Mouse (Mus musculus) embryonic facial prominence, embryonic 13.5 days (tissue): Measurements from ENCODE around the gene Xylt1. TPM values are rescaled to one million over a fixed set of nuclear protein-coding genes. Genes with fewer than 3 reads are reported as not detected.

Experiments used
- ATAC-seq: fragments of 200-750 bp; cut with Nextera tagmentation; 2 replicates; pipeline ENCODE4 v1.8.0; 2017; ENCODE audit warnings: low read depth; ENCODE audit not compliant: insufficient number of reproducible peaks, insufficient read depth, low FRiP score, low TSS enrichment
- H3K27ac ChIP-seq: fragments of 300-500 bp; sonication (generic); 2 replicates; pipeline ENCODE4 v1.5.1; 2015; ENCODE audit warnings: moderate library complexity, mild to moderate bottlenecking, inconsistent platforms
- H3K27me3 ChIP-seq: fragments of 300-500 bp; sonication (generic); 2 replicates; pipeline ENCODE4 v1.6.1; 2015; ENCODE audit warnings: mild to moderate bottlenecking, inconsistent platforms
- H3K36me3 ChIP-seq: fragments of 300-500 bp; sonication (generic); 2 replicates; pipeline ENCODE4 v1.6.1; 2015; ENCODE audit warnings: mild to moderate bottlenecking, inconsistent platforms
- H3K4me1 ChIP-seq: fragments of 300-500 bp; sonication (generic); 2 replicates; pipeline ENCODE4 v1.6.1; 2015; ENCODE audit warnings: inconsistent platforms
- H3K4me2 ChIP-seq: fragments of 300-500 bp; sonication (generic); 2 replicates; pipeline ENCODE4 v1.6.1; 2015; ENCODE audit warnings: moderate library complexity, mild to moderate bottlenecking, inconsistent platforms
- H3K4me3 ChIP-seq: fragments of 300-500 bp; sonication (generic); 2 replicates; pipeline ENCODE4 v1.5.1; 2015; ENCODE audit warnings: mild to moderate bottlenecking, inconsistent platforms
- H3K9ac ChIP-seq: fragments of 300-500 bp; sonication (generic); 2 replicates; pipeline ENCODE4 v1.6.1; 2015; ENCODE audit warnings: mild to moderate bottlenecking, inconsistent platforms
- H3K9me3 ChIP-seq: fragments of 300-500 bp; sonication (generic); 2 replicates; pipeline ENCODE4 v1.6.1; 2016; ENCODE audit warnings: inconsistent platforms
- WGBS: fragments of 180-500 bp; shearing (Covaris S2); methylation state at CpG from one replicate; pipeline ENCODE4 v1.1.7; 2015; ENCODE audit warnings: mixed read lengths; 5-methylcytosine and 5-hydroxymethylcytosine counted together
- polyA plus RNA-seq: library from polyadenylated mRNA; unstranded; fragments of >200 nt; fragmentation: Nextera tagmentation; extraction: Ambion mirVana; gene quantifications from 2 replicates; pipeline ENCODE4 v1.2.1, GENCODE M21; 2015

The Xylt1 gene
- polyA plus RNA-seq, 1 experiment from 2014 or later = 2.5 TPM

DNA sequence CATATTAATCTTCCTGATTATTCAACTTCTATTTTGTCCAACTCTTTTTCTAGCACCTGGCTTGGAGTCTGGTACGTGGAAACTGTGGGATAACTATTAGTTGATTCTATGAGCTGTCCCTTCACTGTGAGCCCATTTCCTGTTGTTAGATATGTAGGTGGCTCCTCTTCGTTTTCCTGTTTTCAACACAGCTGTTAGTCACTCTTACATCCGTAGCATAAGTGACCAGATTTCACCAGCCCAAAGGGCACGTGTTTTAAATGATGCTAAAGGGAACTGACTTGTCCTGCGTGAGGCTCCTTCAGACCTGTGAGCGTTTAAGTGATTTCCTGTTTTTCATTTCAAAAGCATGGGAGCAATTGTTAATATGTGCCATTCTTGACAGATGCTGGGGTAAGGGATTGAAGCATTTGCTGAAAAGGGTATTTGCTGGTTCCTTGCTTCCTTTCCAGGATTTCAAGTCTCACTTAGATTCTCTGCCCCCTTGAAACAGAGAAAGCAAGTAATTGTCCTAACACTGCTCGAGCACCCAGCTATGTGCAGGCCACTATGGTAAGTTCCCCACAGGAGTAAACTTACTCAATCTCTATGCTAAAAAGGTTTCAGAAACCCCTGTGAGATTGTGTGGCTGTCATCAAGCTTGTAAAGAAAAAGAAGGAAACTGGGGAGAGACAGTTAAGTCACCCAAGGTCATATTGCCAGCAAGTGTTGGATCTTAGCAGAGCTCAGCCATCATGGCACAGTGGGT, 105.8 kb downstream of the Xylt1 start:
- no peak for ATAC-seq
- Histone ChIP-seq H3K4me2 (no peak overlapping the region), H3K27ac (no peak overlapping the region), H3K4me1 (0 out of 2 replicates have a peak, but pooled peaks cover 4% of the 10 kb centered on the region), H3K27me3 (no peaks in the 10 kb centered on the region), H3K4me3 (no peak overlapping the region), H3K9me3 (no peaks in the 10 kb centered on the region), H3K9ac (no peak overlapping the region), H3K36me3 (no peaks in the 10 kb centered on the region)
- 40% methylated on average over 7 of the region's 7 CpGs for WGBS

DNA sequence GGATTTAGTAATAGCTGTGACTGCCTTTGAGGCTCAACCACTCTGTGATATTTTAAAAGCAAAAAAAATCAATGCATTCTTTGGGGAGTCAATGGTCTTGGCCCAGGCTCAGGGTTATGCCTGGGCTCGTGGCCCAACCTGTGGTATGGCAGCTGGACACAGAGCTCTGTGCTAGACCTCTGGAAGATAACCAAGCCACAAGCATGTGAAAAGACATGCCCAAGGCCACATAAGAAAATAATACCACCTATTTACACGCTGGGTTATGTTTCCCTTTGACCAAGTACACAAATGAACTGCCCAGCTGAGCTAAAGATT, 106.4 kb downstream of the Xylt1 start:
- Histone ChIP-seq H3K36me3 (no peaks in the 10 kb centered on the region), H3K9me3 (no peaks in the 10 kb centered on the region), H3K27me3 (no peaks in the 10 kb centered on the region), H3K4me2 (no peak overlapping the region), H3K4me1 (0 out of 2 replicates have a peak, but pooled peaks cover 4% of the 10 kb centered on the region), H3K9ac (no peak overlapping the region), H3K27ac (no peak overlapping the region), H3K4me3 (no peak overlapping the region)
- 81% methylated on average over 2 of the region's 2 CpGs for WGBS
- ATAC-seq = no peak

DNA sequence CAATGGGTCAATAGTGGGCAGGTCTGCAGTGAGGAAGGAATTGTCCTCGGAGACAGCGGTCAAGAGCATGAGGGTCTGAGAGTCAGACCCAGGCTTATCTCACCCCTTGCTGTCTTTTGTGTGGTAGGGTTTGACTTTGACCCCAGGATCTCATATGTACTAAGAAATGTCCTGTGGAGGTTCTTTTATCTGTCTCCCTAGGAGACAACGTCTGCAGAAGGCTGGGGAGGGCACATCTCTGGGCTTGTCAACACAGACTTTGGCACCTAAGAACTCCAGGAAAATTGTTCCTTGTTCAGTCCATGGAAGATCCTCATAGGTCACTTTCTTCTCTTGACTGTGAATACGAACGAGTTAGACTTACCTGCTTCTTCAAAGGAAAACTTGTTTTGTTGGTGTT, 109.2 kb downstream of the Xylt1 start:
- Histone ChIP-seq H3K27ac (no peak overlapping the region), H3K9me3 (no peaks in the 10 kb centered on the region), H3K4me3 (no peak overlapping the region), H3K4me2 (no peak overlapping the region), H3K36me3 (no peaks in the 10 kb centered on the region), H3K4me1 (peaks cover 12% of the 10 kb centered on the region), H3K9ac (no peak overlapping the region), H3K27me3 (no peaks in the 10 kb centered on the region)
- no peak for ATAC-seq
- WGBS = 74% methylated on average over 5 of the region's 5 CpGs

GRCm38 (mm10) chr7:117490500-117491205, 109.9 kb downstream of the Xylt1 start:
- WGBS = 81% methylated on average over 9 of the region's 9 CpGs
- Histone ChIP-seq H3K36me3 (no peaks in the 10 kb centered on the region), H3K27ac (no peak overlapping the region), H3K4me2 (no peak overlapping the region), H3K4me3 (no peak overlapping the region), H3K9me3 (no peaks in the 10 kb centered on the region), H3K27me3 (no peaks in the 10 kb centered on the region), H3K4me1 (peaks cover 14% of the 10 kb centered on the region), H3K9ac (no peak overlapping the region)
- no peak for ATAC-seq

DNA sequence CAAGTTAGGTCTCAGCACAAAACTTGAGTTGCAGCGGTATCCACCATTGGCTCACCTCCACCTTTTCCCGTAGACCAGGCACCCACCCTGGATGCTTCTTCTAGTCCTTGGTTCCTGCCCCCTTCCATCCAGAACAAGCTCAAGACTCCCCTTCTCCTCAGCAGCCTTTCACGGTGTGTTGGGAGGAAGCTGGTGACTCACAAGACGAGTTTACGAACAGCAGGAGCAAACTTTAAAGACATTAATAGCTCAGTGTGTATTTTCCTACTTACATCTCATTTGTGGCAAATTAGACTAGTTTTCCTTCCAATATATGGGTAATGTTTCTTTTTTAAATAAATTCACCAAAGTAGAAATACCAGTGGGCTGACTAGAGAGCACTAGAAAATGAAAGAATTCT, 110.7 kb downstream of the Xylt1 start:
- ATAC-seq = no peak
- Histone ChIP-seq H3K9ac (no peak overlapping the region), H3K27ac (no peak overlapping the region), H3K36me3 (no peaks in the 10 kb centered on the region), H3K4me3 (no peak overlapping the region), H3K4me1 (peaks cover 17% of the 10 kb centered on the region), H3K4me2 (no peak overlapping the region), H3K9me3 (no peaks in the 10 kb centered on the region), H3K27me3 (no peaks in the 10 kb centered on the region)
- 78% methylated on average over 5 of the region's 5 CpGs for WGBS

GRCm38 (mm10) chr7:117494210-117494609, 113.4 kb downstream of the Xylt1 start:
- ATAC-seq = peak; percentile 20; the same call in 1 of the 2 replicates
- Histone ChIP-seq H3K36me3 (no peaks in the 10 kb centered on the region), H3K4me1 (peaks cover 13% of the 10 kb centered on the region), H3K9ac (no peak overlapping the region), H3K9me3 (no peaks in the 10 kb centered on the region), H3K4me3 (no peak overlapping the region), H3K27me3 (no peaks in the 10 kb centered on the region), H3K4me2 (no peak overlapping the region), H3K27ac (no peak overlapping the region)
- WGBS = 45% methylated on average over 6 of the region's 6 CpGs

GRCm38 (mm10) chr7:117494618-117495310, 114.0 kb downstream of the Xylt1 start:
- no peaks in the 10 kb centered on the region for H3K36me3 ChIP-seq
- 75% methylated on average over 8 of the region's 8 CpGs for WGBS
- no peak for ATAC-seq

DNA sequence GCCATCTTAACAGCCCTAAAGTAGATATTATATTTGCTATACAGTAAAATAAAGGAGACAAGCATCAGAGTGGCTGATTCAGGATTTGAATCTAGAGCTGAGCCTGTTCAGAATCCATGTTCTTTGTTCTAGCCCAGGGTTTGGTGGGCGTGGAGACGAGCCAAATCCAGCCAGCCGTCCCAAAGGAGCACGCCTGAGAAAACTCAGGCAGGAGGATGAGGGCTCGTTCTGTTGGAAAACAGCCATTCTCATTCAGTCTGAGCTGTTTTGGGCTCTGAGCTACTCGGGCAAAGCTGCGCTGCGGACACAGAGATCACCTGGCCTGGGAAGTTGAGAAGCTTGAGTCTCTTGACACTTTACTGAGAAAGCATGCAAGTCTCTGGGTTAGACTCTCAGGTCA, 115.0 kb downstream of the Xylt1 start:
- Histone ChIP-seq H3K9me3 (no peaks in the 10 kb centered on the region), H3K4me1 (peaks cover 13% of the 10 kb centered on the region), H3K36me3 (no peaks in the 10 kb centered on the region), H3K4me2 (no peak overlapping the region), H3K27me3 (no peaks in the 10 kb centered on the region), H3K9ac (no peak overlapping the region), H3K27ac (no peak overlapping the region), H3K4me3 (no peak overlapping the region)
- WGBS = 82% methylated on average over 8 of the region's 8 CpGs
- no peak for ATAC-seq

More at GRCm38 (mm10) chr7:117494618-117495310, 114.0 kb downstream of the Xylt1 start:
- H3K4me3 ChIP-seq = no peak overlapping the region
- H3K4me1 ChIP-seq = peaks cover 13% of the 10 kb centered on the region
- H3K4me2 ChIP-seq = no peak overlapping the region
- no peaks in the 10 kb centered on the region for H3K27me3 ChIP-seq
- H3K27ac ChIP-seq = no peak overlapping the region
- no peak overlapping the region for H3K9ac ChIP-seq
- no peaks in the 10 kb centered on the region for H3K9me3 ChIP-seq

DNA sequence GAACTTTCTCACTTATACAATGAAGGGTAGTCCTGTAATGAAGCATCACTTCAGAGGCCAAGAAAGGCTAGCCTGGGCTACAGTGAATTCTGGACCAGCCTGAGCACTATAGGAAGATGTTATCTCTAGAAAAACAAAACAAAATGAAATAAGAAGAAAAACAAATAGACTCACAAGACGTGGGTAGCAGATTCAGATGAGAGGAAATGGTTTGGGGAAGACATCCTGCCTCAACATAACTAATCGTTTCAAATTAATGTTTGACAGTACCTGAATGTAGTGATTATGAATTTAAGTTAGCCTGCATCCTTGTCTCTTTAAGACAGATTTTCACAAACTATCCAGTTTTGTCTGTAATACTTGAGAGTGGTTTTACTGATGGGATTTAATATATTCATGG, 117.4 kb downstream of the Xylt1 start:
- 0 out of 2 replicates have a peak, but pooled peaks cover 3% of the 10 kb centered on the region for H3K9me3 ChIP-seq
- H3K36me3 ChIP-seq = no peaks in the 10 kb centered on the region
- no peak for ATAC-seq
- WGBS = 66% methylated on average over 2 of the region's 2 CpGs
- no peaks in the 10 kb centered on the region for H3K27me3 ChIP-seq
- no peak overlapping the region for H3K9ac ChIP-seq
- H3K4me3 ChIP-seq = no peak overlapping the region
- no peak overlapping the region for H3K4me2 ChIP-seq
- peaks cover 13% of the 10 kb centered on the region for H3K4me1 ChIP-seq
- H3K27ac ChIP-seq = no peak overlapping the region

DNA sequence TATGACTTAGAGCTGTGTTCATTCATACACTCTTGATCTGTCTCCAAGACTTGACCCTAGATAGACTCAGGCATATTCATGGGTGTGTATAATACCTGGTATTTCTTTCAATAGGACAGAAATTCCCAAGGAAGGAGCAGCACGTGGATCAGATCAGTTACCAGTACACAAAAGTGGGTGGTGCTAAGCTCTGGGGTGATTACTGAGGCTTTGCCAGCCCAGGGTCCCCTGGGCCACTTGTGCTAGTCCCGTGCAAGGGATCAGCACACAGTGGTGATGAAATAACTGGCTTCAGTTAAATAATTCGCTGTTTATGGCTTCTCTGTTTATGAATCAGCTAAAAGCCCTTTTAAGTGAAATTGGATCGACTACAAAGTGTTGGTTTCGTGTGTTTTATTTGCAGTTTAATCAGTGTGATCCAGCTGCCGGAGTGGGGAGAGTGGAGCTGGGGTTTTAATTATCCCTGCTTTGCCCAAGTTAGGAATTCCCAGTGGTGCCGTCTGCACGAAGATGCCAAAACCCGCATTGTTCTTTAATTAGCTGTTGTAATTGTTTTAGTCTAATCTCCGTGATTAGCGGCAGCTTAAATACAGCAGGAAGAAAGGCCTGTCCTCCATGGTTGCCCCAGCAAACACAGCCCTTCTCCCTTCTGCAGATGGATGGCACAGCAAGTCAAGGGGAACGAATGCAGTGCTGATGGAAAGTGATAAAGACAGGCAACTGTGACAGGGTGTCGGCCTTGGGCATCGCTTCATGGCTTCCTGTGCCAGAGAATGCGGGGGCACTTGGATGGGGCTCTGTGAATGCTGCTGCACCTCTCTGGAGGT, 120.8 kb downstream of the Xylt1 start:
- no peak overlapping the region for H3K9ac ChIP-seq
- H3K4me3 ChIP-seq = no peak overlapping the region
- 0 out of 2 replicates have a peak, but pooled peaks cover 3% of the 10 kb centered on the region for H3K9me3 ChIP-seq
- peaks cover 5% of the 10 kb centered on the region; the same call in 1 of the 2 replicates for H3K4me1 ChIP-seq
- H3K27ac ChIP-seq = no peak overlapping the region
- H3K4me2 ChIP-seq = no peak overlapping the region
- no peaks in the 10 kb centered on the region for H3K36me3 ChIP-seq
- peak; percentile 20; the same call in 1 of the 2 replicates for ATAC-seq
- H3K27me3 ChIP-seq = no peaks in the 10 kb centered on the region
- WGBS = 70% methylated on average over 15 of the region's 15 CpGs

- ATAC-seq = no peak
- Histone ChIP-seq H3K4me1 (peaks cover 5% of the 10 kb centered on the region; the same call in 1 of the 2 replicates), H3K4me3 (no peak overlapping the region), H3K36me3 (no peaks in the 10 kb centered on the region), H3K27ac (no peak overlapping the region), H3K27me3 (no peaks in the 10 kb centered on the region), H3K9ac (no peak overlapping the region), H3K4me2 (no peak overlapping the region), H3K9me3 (0 out of 2 replicates have a peak, but pooled peaks cover 3% of the 10 kb centered on the region)
- 85% methylated on average over 5 of the region's 5 CpGs for WGBS
Observed at GRCm38 (mm10) chr7:117502415-117502814, 121.6 kb downstream of the Xylt1 start.
